Mouse (Mus musculus): ENCODE results near the gene Pabpc1l. TPM values are rescaled to one million over a fixed set of nuclear protein-coding genes. Genes with fewer than 3 reads are reported as not detected.

Pabpc1l gene
- polyA plus RNA-seq (2016; fragmentation: Nextera tagmentation; extraction: Ambion mirVana): 0.17 and 0.31 TPM in 2 replicates

- no peaks in the 10 kb centered on the region for H3K27me3 ChIP-seq (replicated peaks)
- no peak within 1 kb of the TSS for H3K4me3 ChIP-seq
- no peak within 1 kb of the TSS for H3K9ac ChIP-seq
- H3K9me3 ChIP-seq (replicated peaks): no peaks in the 10 kb centered on the region
- no peaks in the 10 kb centered on the region for H3K4me1 ChIP-seq
- no peak within 1 kb of the TSS for H3K4me2 ChIP-seq
- ATAC-seq: no peak
- H3K36me3 ChIP-seq: peaks cover under 1% of the 10 kb centered on the region; the same call in 1 of the 2 replicates
- no peak within 1 kb of the TSS for H3K27ac ChIP-seq
- WGBS (ENCODE audit: insufficient replicate concordance): 77% methylated on average over 16 of the region's 16 CpGs
These were observed at the start of gene Pabpc1l for GRCm38 (mm10) chr2:164025150-164025549. Pabpc1l (plus strand) TSS chr2:164025450.

DNA sequence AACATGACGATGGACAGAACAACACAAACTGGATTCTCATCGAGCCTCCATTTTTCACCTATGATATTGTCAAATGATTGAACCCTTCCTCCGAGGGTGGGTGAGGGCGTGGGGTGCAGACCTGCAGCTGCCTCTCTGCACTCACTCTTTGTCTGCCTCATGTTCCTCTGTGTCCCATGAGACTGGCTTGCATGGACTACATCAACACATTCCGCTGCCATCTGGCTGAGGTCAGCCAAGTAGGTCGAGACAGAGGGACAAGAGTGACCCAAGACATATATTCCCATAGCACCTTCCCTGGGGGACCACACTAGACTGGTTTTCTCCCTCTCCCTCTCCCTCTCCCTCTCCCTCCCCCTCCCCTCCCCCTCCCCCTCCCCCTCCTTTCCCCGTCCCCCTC lies 48.8 kb upstream of the Pabpc1l start:
- Histone ChIP-seq H3K4me3 (no peak overlapping the region), H3K4me2 (no peak overlapping the region), H3K36me3 (no peaks in the 10 kb centered on the region), H3K4me1 (no peaks in the 10 kb centered on the region), H3K9ac (no peak overlapping the region), H3K27ac (no peak overlapping the region), H3K9me3 (replicated peaks) (no peaks in the 10 kb centered on the region), H3K27me3 (replicated peaks) (no peaks in the 10 kb centered on the region)
- WGBS (ENCODE audit: insufficient replicate concordance): 80% methylated on average over 6 of the region's 7 CpGs
- no peak for ATAC-seq

GRCm38 (mm10) chr2:163987233-163987632 lies 38.0 kb upstream of the Pabpc1l start:
- H3K27me3 ChIP-seq (replicated peaks): no peaks in the 10 kb centered on the region
- H3K4me1 ChIP-seq: peaks cover 18% of the 10 kb centered on the region
- WGBS (ENCODE audit: insufficient replicate concordance): 33% methylated on average over 8 of the region's 8 CpGs

DNA sequence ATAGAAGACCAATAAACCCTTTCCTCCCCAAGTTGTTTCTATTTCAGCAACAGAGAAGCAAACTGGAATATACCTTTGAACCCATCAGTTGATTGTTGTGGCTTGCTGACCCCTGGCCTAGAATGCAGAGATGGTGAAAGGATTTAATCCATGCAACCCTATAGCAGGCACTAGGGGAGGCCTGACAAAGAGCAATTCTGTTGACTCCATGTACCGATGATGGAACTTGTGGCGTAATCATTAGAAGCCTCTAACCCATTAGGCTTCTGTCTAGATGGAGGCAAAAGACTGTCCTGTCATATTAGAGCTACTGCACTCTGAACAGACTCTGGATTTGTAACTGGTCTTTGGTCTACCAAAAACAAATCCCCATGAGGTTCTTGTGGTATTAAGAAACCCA lies 32.4 kb upstream of the Pabpc1l start:
- 95% methylated on average over 2 of the region's 2 CpGs for WGBS (ENCODE audit: insufficient replicate concordance)
- Histone ChIP-seq H3K9ac (no peak overlapping the region), H3K27me3 (replicated peaks) (no peaks in the 10 kb centered on the region)

More at GRCm38 (mm10) chr2:163987233-163987632, 38.0 kb upstream of the Pabpc1l start:
- Histone ChIP-seq H3K9ac (no peak overlapping the region), H3K4me3 (no peak overlapping the region), H3K36me3 (no peaks in the 10 kb centered on the region), H3K27ac (no peak overlapping the region), H3K4me2 (0 out of 2 replicates have a peak overlapping the region, but pooled peaks have one; percentile 16), H3K9me3 (replicated peaks) (no peaks in the 10 kb centered on the region)
- ATAC-seq: 0 out of 2 replicates have a peak, but pooled peaks have one; percentile 5

DNA sequence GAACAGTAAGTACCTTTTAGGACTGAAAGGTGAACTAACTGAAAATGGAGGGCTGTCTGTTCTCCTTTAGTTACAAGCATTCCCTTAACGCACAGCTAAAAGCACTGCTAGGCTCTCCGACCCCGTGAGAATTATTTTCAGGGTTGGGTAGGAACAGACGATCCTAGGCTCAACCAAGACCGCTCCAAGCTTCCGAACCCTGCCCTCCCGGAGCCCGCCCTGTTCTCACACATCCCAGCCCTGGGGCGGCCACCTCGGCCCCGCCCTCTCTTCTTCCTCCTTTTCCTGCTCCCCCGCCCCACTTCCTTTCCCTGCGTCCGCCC lies 30.6 kb upstream of the Pabpc1l start, which contains the start of gene Ywhab:
TSS of gene Ywhab (plus strand) at position 307 of the 323 bp plus-strand sequence.
- H3K9me3 ChIP-seq (replicated peaks): no peaks in the 10 kb centered on the region
- H3K4me2 ChIP-seq: peak within 1 kb of the TSS; percentile 77
- peak within 1 kb of the TSS; percentile 96 for H3K27ac ChIP-seq
- H3K4me3 ChIP-seq: peak within 1 kb of the TSS; percentile 96
- H3K4me1 ChIP-seq: peaks cover 37% of the 10 kb centered on the region
- H3K9ac ChIP-seq: peak within 1 kb of the TSS; percentile 96
- peaks cover 19% of the 10 kb centered on the region for H3K36me3 ChIP-seq
- no peaks in the 10 kb centered on the region for H3K27me3 ChIP-seq (replicated peaks)
- 2% methylated on average over 14 of the region's 14 CpGs for WGBS (ENCODE audit: insufficient replicate concordance)
- no peak for ATAC-seq

More for the DNA sequence above, 32.4 kb upstream of the Pabpc1l start:
- no peaks in the 10 kb centered on the region for H3K9me3 ChIP-seq (replicated peaks)
- H3K4me2 ChIP-seq: no peak overlapping the region
- no peak for ATAC-seq
- H3K4me1 ChIP-seq: peaks cover 36% of the 10 kb centered on the region
- H3K4me3 ChIP-seq: no peak overlapping the region
- H3K36me3 ChIP-seq: peaks cover 10% of the 10 kb centered on the region
- H3K27ac ChIP-seq: no peak overlapping the region

- Histone ChIP-seq H3K27ac (peak overlapping the region; percentile 96), H3K27me3 (replicated peaks) (no peaks in the 10 kb centered on the region), H3K4me1 (peaks cover 40% of the 10 kb centered on the region), H3K9ac (peak overlapping the region; percentile 96), H3K36me3 (peaks cover 19% of the 10 kb centered on the region), H3K4me2 (peak overlapping the region; percentile 77), H3K4me3 (peak overlapping the region; percentile 96), H3K9me3 (replicated peaks) (no peaks in the 10 kb centered on the region)
- WGBS (ENCODE audit: insufficient replicate concordance): under 1% methylated on average over 74 of the region's 79 CpGs
- ATAC-seq: peak; percentile 100
These were observed 30.0 kb upstream of the Pabpc1l start for GRCm38 (mm10) chr2:163994977-163995862.

- H3K27ac ChIP-seq: peak overlapping the region; percentile 96; the same call in 1 of the 2 replicates
- ATAC-seq: no peak
These were observed 29.0 kb upstream of the Pabpc1l start for GRCm38 (mm10) chr2:163996275-163996674.

GRCm38 (mm10) chr2:163996899-163997298 lies 28.4 kb upstream of the Pabpc1l start:
- ATAC-seq: no peak
- H3K9me3 ChIP-seq (replicated peaks): no peaks in the 10 kb centered on the region
- H3K27ac ChIP-seq: no peak overlapping the region
- H3K9ac ChIP-seq: peak overlapping the region; percentile 96; the same call in 1 of the 2 replicates
- H3K4me1 ChIP-seq: peaks cover 45% of the 10 kb centered on the region
- H3K4me3 ChIP-seq: no peak overlapping the region
- 63% methylated on average over 5 of the region's 5 CpGs for WGBS (ENCODE audit: insufficient replicate concordance)
- peaks cover 23% of the 10 kb centered on the region for H3K36me3 ChIP-seq
- no peaks in the 10 kb centered on the region for H3K27me3 ChIP-seq (replicated peaks)
- peak overlapping the region; percentile 77 for H3K4me2 ChIP-seq

More at GRCm38 (mm10) chr2:163996275-163996674, 29.0 kb upstream of the Pabpc1l start:
- Histone ChIP-seq H3K9ac (peak overlapping the region; percentile 96), H3K9me3 (replicated peaks) (no peaks in the 10 kb centered on the region), H3K4me1 (peaks cover 44% of the 10 kb centered on the region), H3K27me3 (replicated peaks) (no peaks in the 10 kb centered on the region), H3K4me2 (peak overlapping the region; percentile 77), H3K36me3 (peaks cover 21% of the 10 kb centered on the region), H3K4me3 (peak overlapping the region; percentile 96)
- WGBS (ENCODE audit: insufficient replicate concordance): 60% methylated on average over 6 of the region's 6 CpGs

DNA sequence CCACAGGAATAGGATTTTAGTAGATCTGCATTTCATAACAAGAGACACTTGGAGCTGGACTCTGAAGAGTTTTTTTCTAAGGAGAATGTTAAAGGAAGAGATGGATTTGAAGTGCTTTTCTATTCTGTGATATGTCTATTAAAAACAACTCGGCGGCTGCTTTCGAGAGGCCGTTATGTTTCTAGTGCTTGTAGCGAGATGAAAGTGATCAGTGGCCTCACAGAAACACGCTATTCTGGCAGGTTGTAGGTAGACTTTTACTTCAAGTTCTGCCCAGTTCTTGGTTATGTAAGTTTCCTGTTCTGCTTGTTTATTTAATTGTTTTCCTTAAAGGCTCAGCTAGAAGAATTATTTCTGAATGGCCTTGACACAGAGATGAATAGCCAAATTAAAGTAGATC lies 26.3 kb upstream of the Pabpc1l start:
- H3K36me3 ChIP-seq: peaks cover 27% of the 10 kb centered on the region
- H3K27me3 ChIP-seq (replicated peaks): no peaks in the 10 kb centered on the region
- no peak overlapping the region for H3K4me3 ChIP-seq
- ATAC-seq: no peak
- 91% methylated on average over 6 of the region's 6 CpGs for WGBS (ENCODE audit: insufficient replicate concordance)
- H3K4me2 ChIP-seq: no peak overlapping the region
- no peaks in the 10 kb centered on the region for H3K9me3 ChIP-seq (replicated peaks)
- no peak overlapping the region for H3K27ac ChIP-seq
- H3K4me1 ChIP-seq: peaks cover 60% of the 10 kb centered on the region
- H3K9ac ChIP-seq: no peak overlapping the region

DNA sequence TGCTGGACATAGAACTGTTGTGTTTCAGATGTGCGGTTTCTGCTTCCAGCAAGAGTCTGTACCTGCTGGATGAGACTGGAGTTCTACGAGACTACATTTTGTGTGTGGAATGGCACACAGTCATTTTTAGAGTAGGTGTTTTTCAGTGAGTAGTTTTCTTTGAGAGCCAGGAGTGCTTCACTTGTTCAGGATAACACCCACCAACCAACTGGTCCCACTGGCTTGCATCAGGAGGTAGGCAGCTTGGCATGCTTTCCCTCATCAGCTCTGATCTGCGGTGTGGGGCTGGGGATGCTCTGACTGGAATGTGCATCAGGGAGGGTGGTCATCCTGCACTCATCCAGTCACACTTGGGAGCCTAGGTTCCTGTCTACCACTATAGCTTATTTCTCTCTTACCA lies 22.6 kb upstream of the Pabpc1l start:
- no peak overlapping the region for H3K9ac ChIP-seq
- no peak overlapping the region for H3K27ac ChIP-seq
- no peak for ATAC-seq
- H3K4me3 ChIP-seq: no peak overlapping the region
- H3K4me1 ChIP-seq: peaks cover 70% of the 10 kb centered on the region
- H3K9me3 ChIP-seq (replicated peaks): no peaks in the 10 kb centered on the region
- 87% methylated on average over 3 of the region's 3 CpGs for WGBS (ENCODE audit: insufficient replicate concordance)
- no peaks in the 10 kb centered on the region for H3K27me3 ChIP-seq (replicated peaks)
- peaks cover 19% of the 10 kb centered on the region for H3K36me3 ChIP-seq
- no peak overlapping the region for H3K4me2 ChIP-seq

DNA sequence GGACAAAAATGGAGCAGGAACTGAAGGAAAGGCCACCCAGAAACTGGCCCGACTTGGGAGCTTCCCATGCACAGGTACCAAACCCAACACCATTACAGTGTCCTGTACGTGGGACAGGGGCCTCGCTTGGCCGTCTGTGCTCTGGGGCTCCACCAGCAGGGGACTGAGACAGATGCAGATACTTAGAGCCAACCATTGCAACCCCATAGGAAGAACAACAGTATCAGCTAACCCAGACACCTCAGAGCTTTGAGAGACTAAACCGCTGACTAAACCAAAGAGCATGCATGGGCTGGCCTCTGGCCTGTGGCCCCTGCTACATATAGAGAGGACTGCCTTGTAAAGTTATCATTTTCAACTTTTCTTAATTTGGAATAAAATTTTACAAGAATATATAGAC lies 20.7 kb upstream of the Pabpc1l start:
- peak; percentile 24; the same call in 1 of the 2 replicates for ATAC-seq
- H3K4me1 ChIP-seq: peaks cover 75% of the 10 kb centered on the region
- no peaks in the 10 kb centered on the region for H3K27me3 ChIP-seq (replicated peaks)
- H3K27ac ChIP-seq: no peak overlapping the region
- H3K9ac ChIP-seq: no peak overlapping the region
- WGBS (ENCODE audit: insufficient replicate concordance): 55% methylated on average over 5 of the region's 5 CpGs
- H3K4me2 ChIP-seq: no peak overlapping the region
- H3K9me3 ChIP-seq (replicated peaks): no peaks in the 10 kb centered on the region
- peaks cover 8% of the 10 kb centered on the region for H3K36me3 ChIP-seq
- no peak overlapping the region for H3K4me3 ChIP-seq

DNA sequence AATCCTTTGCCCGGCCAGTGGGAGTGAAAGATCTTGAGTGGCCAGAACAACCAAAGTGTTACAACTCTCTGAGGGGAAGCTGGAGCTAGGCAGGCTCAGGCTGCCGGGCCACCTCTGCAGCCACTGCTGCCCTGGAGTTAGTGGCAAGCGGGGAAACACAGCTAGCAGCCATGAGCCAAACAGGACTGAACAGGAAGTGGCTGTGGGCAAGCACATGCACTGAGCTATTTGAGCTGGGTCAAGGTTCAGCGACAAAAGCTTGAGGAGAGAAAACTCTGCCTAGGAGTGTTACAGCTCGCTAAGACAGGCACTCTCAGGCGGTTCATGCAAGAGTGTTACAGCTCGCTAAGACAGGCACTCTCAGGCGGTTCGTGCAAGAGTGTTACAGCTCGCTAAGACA lies 18.3 kb upstream of the Pabpc1l start:
- Histone ChIP-seq H3K27ac (no peak overlapping the region), H3K27me3 (replicated peaks) (no peaks in the 10 kb centered on the region), H3K4me2 (peak overlapping the region; percentile 18; the same call in 1 of the 2 replicates), H3K9me3 (replicated peaks) (no peaks in the 10 kb centered on the region), H3K36me3 (peaks cover 14% of the 10 kb centered on the region), H3K4me3 (no peak overlapping the region), H3K9ac (no peak overlapping the region), H3K4me1 (peaks cover 84% of the 10 kb centered on the region)
- WGBS (ENCODE audit: insufficient replicate concordance): 32% methylated on average over 10 of the region's 10 CpGs
- ATAC-seq: no peak
